Mouse (Mus musculus) testis, adult 2 months (tissue): Measurements from ENCODE around the gene Il12rb2. TPM values are rescaled to one million over a fixed set of nuclear protein-coding genes. Genes with fewer than 3 reads are reported as not detected.

Experiments
- H3K27ac ChIP-seq: fragments of 200-500 bp; 2 replicates; pipeline ENCODE4 v1.5.1; 2012; ENCODE audit warnings: low read depth, low read length; ENCODE audit not compliant: control insufficient read depth, insufficient read depth
- H3K27me3 ChIP-seq: fragments of 200-500 bp; 2 replicates; pipeline ENCODE4 v1.6.1; 2012; ENCODE audit warnings: mild to moderate bottlenecking, low read length, moderate library complexity; ENCODE audit not compliant: control insufficient read depth, insufficient read depth
- H3K36me3 ChIP-seq: fragments of 200-500 bp; 2 replicates; pipeline ENCODE4 v1.6.1; 2012; ENCODE audit warnings: mild to moderate bottlenecking, low read length; ENCODE audit not compliant: control insufficient read depth, insufficient read depth
- H3K4me1 ChIP-seq: fragments of 200-500 bp; 2 replicates; pipeline ENCODE4 v1.6.1; 2012; ENCODE audit warnings: low read length; ENCODE audit not compliant: control insufficient read depth, insufficient read depth
- H3K4me3 ChIP-seq: fragments of 200-500 bp; 2 replicates; pipeline ENCODE4 v1.5.1; 2012; ENCODE audit warnings: low read depth, mild to moderate bottlenecking, low read length, moderate library complexity, mixed read lengths; ENCODE audit not compliant: control insufficient read depth
- CTCF ChIP-seq: fragments of 200-500 bp; IDR thresholded peaks from 2 replicates; pipeline ENCODE4 v1.5.1; 2012; ENCODE audit warnings: low read depth, mild to moderate bottlenecking, inconsistent platforms, low read length, moderate library complexity; ENCODE audit not compliant: control insufficient read depth, insufficient read depth, insufficient replicate concordance
- POLR2A ChIP-seq: fragments of 200-500 bp; IDR thresholded peaks from 2 replicates; pipeline ENCODE4 v1.6.1; 2012; ENCODE audit warnings: low read depth, mild to moderate bottlenecking, inconsistent platforms, low read length, moderate library complexity; ENCODE audit not compliant: control insufficient read depth
- polyA plus RNA-seq: library from polyadenylated mRNA; depleted of rRNA; stranded (reverse); fragments of >200 nt; gene quantifications from 2 replicates; pipeline ENCODE4 v1.2.3, GENCODE M21; 2012

The Il12rb2 gene
- polyA plus RNA-seq, 1 experiment: not detected

- Histone ChIP-seq H3K27me3 (no peaks in the 10 kb centered on the region), H3K4me3 (peak overlapping the region; percentile 97), H3K36me3 (no peaks in the 10 kb centered on the region), H3K27ac (no peak overlapping the region), H3K4me1 (peaks cover 5% of the 10 kb centered on the region)
- TF ChIP-seq CTCF (no peak), POLR2A (no peak)
Measured at GRCm38 (mm10) chr6:67268245-67268612, 107.8 kb downstream of the Il12rb2 start.

GRCm38 (mm10) chr6:67267408-67268244, 108.4 kb downstream of the Il12rb2 start:
- TF ChIP-seq CTCF: no peak
- 0 out of 2 replicates have a peak, but pooled peaks have one; percentile 8 for TF ChIP-seq POLR2A
- Histone ChIP-seq H3K4me1 (peaks cover 5% of the 10 kb centered on the region), H3K36me3 (no peaks in the 10 kb centered on the region), H3K4me3 (peak overlapping the region; percentile 97), H3K27ac (peak overlapping the region; percentile 86), H3K27me3 (no peaks in the 10 kb centered on the region)

DNA sequence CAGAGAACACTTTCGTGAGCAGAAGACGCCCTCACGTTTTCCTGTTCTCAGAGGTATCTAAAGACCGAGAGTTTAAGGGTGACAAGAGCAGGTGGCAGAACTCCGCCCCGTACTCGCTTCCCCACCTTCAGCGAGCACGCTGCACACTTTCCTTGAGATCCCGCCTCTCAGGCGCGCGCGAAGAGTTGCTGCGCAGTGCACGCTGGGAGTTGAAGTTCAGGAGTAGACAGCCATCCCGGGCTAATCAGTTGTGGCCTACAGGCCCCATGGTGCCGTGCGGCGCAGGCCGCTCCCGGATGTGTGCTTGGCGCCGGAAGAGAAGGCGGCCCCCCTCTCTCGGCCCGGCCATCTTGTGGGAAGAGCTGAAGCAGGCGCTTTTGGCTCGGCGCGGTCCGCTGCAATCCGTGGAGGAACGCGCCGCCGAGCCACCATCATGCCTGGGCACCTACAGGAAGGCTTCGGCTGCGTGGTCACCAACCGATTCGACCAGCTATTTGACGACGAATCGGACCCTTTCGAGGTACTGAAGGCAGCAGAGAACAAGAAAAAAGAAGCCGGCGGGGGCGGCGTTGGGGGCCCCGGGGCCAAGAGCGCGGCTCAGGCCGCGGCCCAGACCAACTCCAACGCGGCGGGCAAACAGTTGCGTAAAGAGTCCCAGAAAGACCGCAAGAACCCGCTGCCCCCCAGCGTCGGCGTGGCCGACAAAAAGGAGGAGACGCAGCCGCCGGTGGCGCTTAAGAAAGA, 109.2 kb downstream of the Il12rb2 start:
- Histone ChIP-seq H3K4me3 (peak overlapping the region; percentile 97), H3K4me1 (peaks cover 5% of the 10 kb centered on the region), H3K27me3 (no peaks in the 10 kb centered on the region), H3K36me3 (no peaks in the 10 kb centered on the region), H3K27ac (peak overlapping the region; percentile 86)
- TF ChIP-seq POLR2A (peak; percentile 84), CTCF (no peak)

DNA sequence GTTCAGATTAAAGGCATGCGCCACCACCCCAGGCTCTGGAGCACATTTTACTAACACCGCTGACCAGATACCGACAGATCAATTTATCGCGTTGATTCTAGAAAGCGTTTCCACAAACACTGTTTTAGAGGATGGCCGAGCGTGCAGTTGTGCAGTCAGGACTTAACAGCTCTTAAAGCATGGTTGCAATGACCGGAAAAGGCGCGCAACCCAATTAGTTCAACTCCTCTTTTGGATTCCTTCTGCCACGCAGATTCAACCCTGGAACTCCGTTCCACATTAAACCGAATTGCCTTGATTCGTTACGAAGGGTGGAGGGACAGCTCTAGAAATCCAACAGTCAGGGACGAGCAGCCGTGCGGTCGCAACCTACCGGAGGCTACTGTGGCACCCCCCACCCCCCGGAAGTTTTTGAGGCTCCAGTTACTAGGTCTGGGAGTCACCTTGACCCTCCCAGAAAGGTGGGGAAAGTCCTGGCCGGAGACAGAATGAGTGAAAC, 109.8 kb downstream of the Il12rb2 start:
- H3K27ac ChIP-seq: peak overlapping the region; percentile 86
- peaks cover 5% of the 10 kb centered on the region for H3K4me1 ChIP-seq
- H3K36me3 ChIP-seq: no peaks in the 10 kb centered on the region
- H3K4me3 ChIP-seq: peak overlapping the region; percentile 97
- H3K27me3 ChIP-seq: no peaks in the 10 kb centered on the region
- TF ChIP-seq CTCF (no peak), POLR2A (no peak)

- H3K4me3 ChIP-seq: no peak overlapping the region
- H3K36me3 ChIP-seq: no peaks in the 10 kb centered on the region
- H3K27ac ChIP-seq: no peak overlapping the region
- H3K4me1 ChIP-seq: peaks cover 5% of the 10 kb centered on the region
- TF ChIP-seq CTCF (no peak), POLR2A (no peak)
- H3K27me3 ChIP-seq: no peaks in the 10 kb centered on the region
Measured at GRCm38 (mm10) chr6:67264935-67265334, 111.1 kb downstream of the Il12rb2 start.

DNA sequence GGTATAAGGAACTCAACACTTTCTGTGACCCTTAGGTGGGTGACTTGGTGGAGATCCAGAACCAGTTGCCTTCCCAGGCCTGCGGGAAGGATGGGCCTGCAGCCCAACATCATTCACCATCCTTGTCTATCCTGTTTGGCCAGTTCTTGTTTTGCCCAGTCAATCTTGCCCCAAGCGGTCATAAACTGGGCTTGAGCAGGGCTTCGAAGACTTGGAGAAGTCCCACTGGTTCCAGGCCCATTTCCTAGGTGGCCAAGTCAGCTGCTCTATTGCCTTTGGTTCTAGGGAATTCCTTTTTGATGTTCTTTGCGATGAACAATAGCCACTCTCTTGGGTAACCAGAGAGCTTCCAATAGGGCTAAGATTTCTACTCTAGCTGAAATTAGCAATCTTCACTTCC, 124.9 kb downstream of the Il12rb2 start:
- Histone ChIP-seq H3K27me3 (no peaks in the 10 kb centered on the region), H3K27ac (no peak overlapping the region), H3K36me3 (no peaks in the 10 kb centered on the region), H3K4me3 (no peak overlapping the region), H3K4me1 (no peaks in the 10 kb centered on the region)
- no peak for TF ChIP-seq POLR2A
- TF ChIP-seq CTCF: no peak

- TF ChIP-seq CTCF (no peak), POLR2A (no peak)
- H3K4me1 ChIP-seq: no peaks in the 10 kb centered on the region
- H3K4me3 ChIP-seq: no peak overlapping the region
- H3K36me3 ChIP-seq: no peaks in the 10 kb centered on the region
- H3K27ac ChIP-seq: no peak overlapping the region
- H3K27me3 ChIP-seq: no peaks in the 10 kb centered on the region
Measured at GRCm38 (mm10) chr6:67244451-67244850, 131.5 kb downstream of the Il12rb2 start.
